Mouse (Mus musculus): Measurements from ENCODE around the gene Mavs.

- TF ChIP-seq CTCF (IDR thresholded peaks at IDR 0.05; ENCODE audit: low read depth), result no peak
- TF ChIP-seq EP300 (optimal IDR thresholded peaks at IDR 0.05), result no peak
Observed at GRCm38 (mm10) chr2:131242929-131243328, 9.1 kb downstream of the Mavs start.
